Mouse (Mus musculus): Measurements from ENCODE around the gene Ociad2.

DNA sequence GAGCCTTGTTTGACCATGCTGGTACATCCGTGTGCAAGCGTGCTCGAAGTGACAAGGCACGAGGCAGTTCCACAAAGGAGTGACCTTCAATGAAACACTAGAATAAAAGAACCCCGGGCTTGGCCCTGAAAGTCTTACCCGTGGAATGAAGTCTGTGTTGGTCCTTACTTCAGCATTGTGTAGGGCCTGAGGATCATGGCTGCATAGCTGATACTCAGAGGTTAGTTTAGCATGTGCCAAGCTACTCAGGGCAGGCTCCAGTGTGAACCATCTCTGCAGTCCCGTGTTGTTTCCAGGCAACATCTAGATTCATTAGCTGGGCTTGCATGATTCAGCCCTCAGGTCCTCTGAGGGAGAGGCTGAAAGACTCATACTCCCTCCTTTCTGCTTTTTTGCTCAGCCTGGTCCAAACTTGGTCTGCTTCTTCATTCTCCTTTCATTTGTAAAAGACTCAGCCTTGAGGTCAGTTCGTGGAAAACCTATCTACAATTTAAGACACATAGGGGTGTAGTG lies at the start of gene Ociad2:
- TF ChIP-seq CTCF (IDR thresholded peaks at IDR 0.05; ENCODE audit: borderline replicate concordance, control insufficient read depth, extremely low read depth, insufficient read depth, low read length, poor library complexity) (no peak), POLR2A (IDR thresholded peaks at IDR 0.05; ENCODE audit: control insufficient read depth, extremely low read depth, insufficient read depth, low read length, poor library complexity) (no peak)
